Mouse (Mus musculus): Measurements from ENCODE around the gene Shc3. TPM values are rescaled to one million over a fixed set of nuclear protein-coding genes. Genes with fewer than 3 reads are reported as not detected.

The Shc3 gene
- polyA plus RNA-seq, 1 experiment = 17.4 TPM

- TF ChIP-seq POLR2A (IDR thresholded peaks at IDR 0.05; ENCODE audit: borderline replicate concordance, extremely low read depth, insufficient read depth, insufficient read length, poor library complexity, severe bottlenecking) (no peak), CTCF (IDR thresholded peaks at IDR 0.05; ENCODE audit: borderline replicate concordance, extremely low read depth, insufficient read depth, insufficient read length) (no peak)
- DNase-seq (ENCODE audit: low read depth) = peak; percentile 40
These were observed 89.4 kb downstream of the Shc3 start for GRCm38 (mm10) chr13:51479826-51480225.

- no peak for DNase-seq (ENCODE audit: low read depth)
- TF ChIP-seq POLR2A (IDR thresholded peaks at IDR 0.05; ENCODE audit: borderline replicate concordance, extremely low read depth, insufficient read depth, insufficient read length, poor library complexity, severe bottlenecking) = no peak
- no peak for TF ChIP-seq CTCF (IDR thresholded peaks at IDR 0.05; ENCODE audit: borderline replicate concordance, extremely low read depth, insufficient read depth, insufficient read length)
These were observed 92.2 kb downstream of the Shc3 start for GRCm38 (mm10) chr13:51476991-51477390.

- peak; percentile 26 for DNase-seq (ENCODE audit: low read depth)
- TF ChIP-seq CTCF (IDR thresholded peaks at IDR 0.05; ENCODE audit: borderline replicate concordance, extremely low read depth, insufficient read depth, insufficient read length) = no peak
- no peak for TF ChIP-seq POLR2A (IDR thresholded peaks at IDR 0.05; ENCODE audit: borderline replicate concordance, extremely low read depth, insufficient read depth, insufficient read length, poor library complexity, severe bottlenecking)
These were observed 100.4 kb downstream of the Shc3 start for GRCm38 (mm10) chr13:51468697-51469250.

GRCm38 (mm10) chr13:51466117-51466841, 102.9 kb downstream of the Shc3 start:
- no peak for TF ChIP-seq POLR2A (IDR thresholded peaks at IDR 0.05; ENCODE audit: borderline replicate concordance, extremely low read depth, insufficient read depth, insufficient read length, poor library complexity, severe bottlenecking)
- TF ChIP-seq CTCF (IDR thresholded peaks at IDR 0.05; ENCODE audit: borderline replicate concordance, extremely low read depth, insufficient read depth, insufficient read length) = no peak

GRCm38 (mm10) chr13:51464294-51464693, 104.9 kb downstream of the Shc3 start:
- TF ChIP-seq POLR2A (IDR thresholded peaks at IDR 0.05; ENCODE audit: borderline replicate concordance, extremely low read depth, insufficient read depth, insufficient read length, poor library complexity, severe bottlenecking) = no peak
- no peak for TF ChIP-seq CTCF (IDR thresholded peaks at IDR 0.05; ENCODE audit: borderline replicate concordance, extremely low read depth, insufficient read depth, insufficient read length)
- no peak for DNase-seq (ENCODE audit: low read depth)

More at GRCm38 (mm10) chr13:51466117-51466841, 102.9 kb downstream of the Shc3 start:
- no peak for DNase-seq (ENCODE audit: low read depth)

- TF ChIP-seq CTCF (IDR thresholded peaks at IDR 0.05; ENCODE audit: borderline replicate concordance, extremely low read depth, insufficient read depth, insufficient read length) = no peak
- DNase-seq (ENCODE audit: low read depth) = peak; percentile 60
These were observed 112.9 kb downstream of the Shc3 start for GRCm38 (mm10) chr13:51456190-51456878.

GRCm38 (mm10) chr13:51446550-51446949, 122.7 kb downstream of the Shc3 start:
- DNase-seq (ENCODE audit: low read depth) = no peak
- TF ChIP-seq CTCF (IDR thresholded peaks at IDR 0.05; ENCODE audit: borderline replicate concordance, extremely low read depth, insufficient read depth, insufficient read length) = no peak
- TF ChIP-seq POLR2A (IDR thresholded peaks at IDR 0.05; ENCODE audit: borderline replicate concordance, extremely low read depth, insufficient read depth, insufficient read length, poor library complexity, severe bottlenecking) = no peak

GRCm38 (mm10) chr13:51442922-51443321, 126.3 kb downstream of the Shc3 start:
- no peak for DNase-seq (ENCODE audit: low read depth)
- TF ChIP-seq CTCF (IDR thresholded peaks at IDR 0.05; ENCODE audit: borderline replicate concordance, extremely low read depth, insufficient read depth, insufficient read length) (no peak), POLR2A (IDR thresholded peaks at IDR 0.05; ENCODE audit: borderline replicate concordance, extremely low read depth, insufficient read depth, insufficient read length, poor library complexity, severe bottlenecking) (no peak)

GRCm38 (mm10) chr13:51437105-51438085, 131.8 kb downstream of the Shc3 start:
- DNase-seq (ENCODE audit: low read depth) = peak; percentile 74
- TF ChIP-seq CTCF (IDR thresholded peaks at IDR 0.05; ENCODE audit: borderline replicate concordance, extremely low read depth, insufficient read depth, insufficient read length) (no peak), POLR2A (IDR thresholded peaks at IDR 0.05; ENCODE audit: borderline replicate concordance, extremely low read depth, insufficient read depth, insufficient read length, poor library complexity, severe bottlenecking) (no peak)

- TF ChIP-seq POLR2A (IDR thresholded peaks at IDR 0.05; ENCODE audit: borderline replicate concordance, extremely low read depth, insufficient read depth, insufficient read length, poor library complexity, severe bottlenecking) (no peak), CTCF (IDR thresholded peaks at IDR 0.05; ENCODE audit: borderline replicate concordance, extremely low read depth, insufficient read depth, insufficient read length) (no peak)
- no peak for DNase-seq (ENCODE audit: low read depth)
These were observed 134.1 kb downstream of the Shc3 start for GRCm38 (mm10) chr13:51435146-51435545.

- peak; percentile 35 for DNase-seq (ENCODE audit: low read depth)
- TF ChIP-seq POLR2A (IDR thresholded peaks at IDR 0.05; ENCODE audit: borderline replicate concordance, extremely low read depth, insufficient read depth, insufficient read length, poor library complexity, severe bottlenecking) (no peak), CTCF (IDR thresholded peaks at IDR 0.05; ENCODE audit: borderline replicate concordance, extremely low read depth, insufficient read depth, insufficient read length) (peak; percentile 50; the same call in 1 of the 2 replicates)
These were observed 134.8 kb downstream of the Shc3 start for GRCm38 (mm10) chr13:51434460-51434859.
